Mouse (Mus musculus): ENCODE results near the gene Usf3.

- TF ChIP-seq CTCF (IDR thresholded peaks at IDR 0.05; ENCODE audit: low read depth, low read length) = no peak
- no peak for TF ChIP-seq POLR2A (IDR thresholded peaks at IDR 0.05; ENCODE audit: extremely low read depth, insufficient read depth, low read length)
Observed at GRCm38 (mm10) chr16:44238835-44239263, 65.8 kb downstream of the Usf3 start.

Data from liver, adult 2 months (tissue).